Mouse (Mus musculus): ENCODE measurements around the gene Ak5. TPM values are rescaled to one million over a fixed set of nuclear protein-coding genes. Genes with fewer than 3 reads are reported as not detected.

Ak5 gene
- polyA plus RNA-seq, 1 experiment from 2014 or later: 16.3 TPM

- WGBS: 93% methylated on average over 3 of the region's 3 CpGs
- Histone ChIP-seq H3K9ac (no peak overlapping the region), H3K27me3 (no peaks in the 10 kb centered on the region), H3K9me3 (no peaks in the 10 kb centered on the region), H3K4me2 (no peak overlapping the region), H3K4me1 (replicated peaks) (no peaks in the 10 kb centered on the region), H3K36me3 (no peaks in the 10 kb centered on the region), H3K4me3 (no peak overlapping the region), H3K27ac (replicated peaks) (no peak overlapping the region)
- no peak for ATAC-seq (ENCODE audit: low FRiP score, low read depth)
These were observed 224.0 kb downstream of the Ak5 start for GRCm38 (mm10) chr3:152444114-152444513.

- ATAC-seq (ENCODE audit: low FRiP score, low read depth): no peak
- Histone ChIP-seq H3K36me3 (no peaks in the 10 kb centered on the region), H3K9ac (no peak overlapping the region), H3K9me3 (no peaks in the 10 kb centered on the region), H3K27me3 (no peaks in the 10 kb centered on the region), H3K4me2 (no peak overlapping the region), H3K27ac (replicated peaks) (no peak overlapping the region), H3K4me3 (no peak overlapping the region), H3K4me1 (replicated peaks) (no peaks in the 10 kb centered on the region)
- 93% methylated on average over 4 of the region's 4 CpGs for WGBS
These were observed 225.4 kb downstream of the Ak5 start for GRCm38 (mm10) chr3:152442795-152443194.

- no peak overlapping the region for H3K4me3 ChIP-seq
- WGBS: 98% methylated on average over 7 of the region's 7 CpGs
- no peaks in the 10 kb centered on the region for H3K27me3 ChIP-seq
- H3K36me3 ChIP-seq: no peaks in the 10 kb centered on the region
- no peak overlapping the region for H3K27ac ChIP-seq (replicated peaks)
- no peaks in the 10 kb centered on the region for H3K9me3 ChIP-seq
- no peak overlapping the region for H3K4me2 ChIP-seq
- no peak for ATAC-seq (ENCODE audit: low FRiP score, low read depth)
- no peaks in the 10 kb centered on the region for H3K4me1 ChIP-seq (replicated peaks)
- no peak overlapping the region for H3K9ac ChIP-seq
These were observed 230.1 kb downstream of the Ak5 start for GRCm38 (mm10) chr3:152438068-152438467.

- H3K27me3 ChIP-seq: no peaks in the 10 kb centered on the region
- no peak overlapping the region for H3K27ac ChIP-seq (replicated peaks)
- H3K4me1 ChIP-seq (replicated peaks): no peaks in the 10 kb centered on the region
- H3K4me2 ChIP-seq: no peak overlapping the region
- no peak overlapping the region for H3K9ac ChIP-seq
- ATAC-seq (ENCODE audit: low FRiP score, low read depth): no peak
- no peaks in the 10 kb centered on the region for H3K36me3 ChIP-seq
- no peaks in the 10 kb centered on the region for H3K9me3 ChIP-seq
- H3K4me3 ChIP-seq: no peak overlapping the region
These were observed 232.6 kb downstream of the Ak5 start for GRCm38 (mm10) chr3:152435590-152435989.

- no peak overlapping the region for H3K4me2 ChIP-seq
- no peak overlapping the region for H3K4me3 ChIP-seq
- H3K9ac ChIP-seq: no peak overlapping the region
- no peaks in the 10 kb centered on the region for H3K9me3 ChIP-seq
- WGBS: 96% methylated on average over 7 of the region's 7 CpGs
- peaks cover 14% of the 10 kb centered on the region for H3K36me3 ChIP-seq
- no peaks in the 10 kb centered on the region for H3K4me1 ChIP-seq (replicated peaks)
- H3K27ac ChIP-seq (replicated peaks): no peak overlapping the region
- ATAC-seq (ENCODE audit: low FRiP score, low read depth): no peak
- no peaks in the 10 kb centered on the region for H3K27me3 ChIP-seq
These were observed 235.5 kb downstream of the Ak5 start for GRCm38 (mm10) chr3:152432677-152433076.

- H3K4me1 ChIP-seq (replicated peaks): no peaks in the 10 kb centered on the region
- H3K4me3 ChIP-seq: no peak overlapping the region
- no peak overlapping the region for H3K27ac ChIP-seq (replicated peaks)
- H3K9me3 ChIP-seq: no peaks in the 10 kb centered on the region
- 92% methylated on average over 8 of the region's 8 CpGs for WGBS
- no peak for ATAC-seq (ENCODE audit: low FRiP score, low read depth)
- H3K9ac ChIP-seq: no peak overlapping the region
- peaks cover 19% of the 10 kb centered on the region for H3K36me3 ChIP-seq
- H3K4me2 ChIP-seq: no peak overlapping the region
- no peaks in the 10 kb centered on the region for H3K27me3 ChIP-seq
These were observed 239.2 kb downstream of the Ak5 start for GRCm38 (mm10) chr3:152428925-152429324.

Other genes starting within 250 kb of the Ak5 start
- gene Pigk, start 45.7 kb upstream of the Ak5 start, polyA plus RNA-seq (2015; fragmentation: Nextera tagmentation; extraction: Ambion mirVana): 50.8 and 52.3 TPM in 2 replicates

Measured in hindbrain, embryonic 15.5 days (tissue).